Mouse (Mus musculus): ENCODE data around the gene Cyp4f14.
"Not testable (repeated sequence)": the region's sequence is repeated elsewhere in the genome, so short reads cannot be mapped to it uniquely, and the experiment has no call there.

Cyp4f14 gene

GRCm38 (mm10) chr17:32893901-32894300 lies 23.2 kb downstream of the Cyp4f14 start:
- no peak for DNase-seq (ENCODE audit: low spot score in 2 of 2)

- peak; percentile 69 to 82 for DNase-seq (ENCODE audit: low spot score in 2 of 2)
Observed at GRCm38 (mm10) chr17:32891239-32892180, 25.6 kb downstream of the Cyp4f14 start, which contains the start of gene Zfp870. TSS of gene Zfp870 (minus strand) at chr17:32891642.

GRCm38 (mm10) chr17:32890852-32891238 lies 26.3 kb downstream of the Cyp4f14 start:
- no peak for DNase-seq (ENCODE audit: low spot score in 2 of 2)

- DNase-seq (ENCODE audit: low spot score in 2 of 2) = no peak
Observed at GRCm38 (mm10) chr17:32889611-32890010, 27.5 kb downstream of the Cyp4f14 start.

- DNase-seq (ENCODE audit: low spot score in 2 of 2) = no peak
Observed at GRCm38 (mm10) chr17:32880320-32881218, 36.6 kb downstream of the Cyp4f14 start.

- DNase-seq (ENCODE audit: low spot score in 2 of 2) = no peak
Observed at GRCm38 (mm10) chr17:32878773-32879172, 38.4 kb downstream of the Cyp4f14 start.

- DNase-seq (ENCODE audit: low spot score in 2 of 2) = no peak
Observed at GRCm38 (mm10) chr17:32877471-32878171, 39.5 kb downstream of the Cyp4f14 start.

GRCm38 (mm10) chr17:32872696-32873095 lies 44.4 kb downstream of the Cyp4f14 start:
- DNase-seq (ENCODE audit: low spot score in 2 of 2) = no peak

- no peak for DNase-seq (ENCODE audit: low spot score in 2 of 2)
Observed at GRCm38 (mm10) chr17:32872091-32872490, 45.1 kb downstream of the Cyp4f14 start.

GRCm38 (mm10) chr17:32871483-32871882 lies 45.7 kb downstream of the Cyp4f14 start:
- no peak for DNase-seq (ENCODE audit: low spot score in 2 of 2)

- not testable (repeated sequence) for DNase-seq (ENCODE audit: low spot score in 2 of 2)
Observed at GRCm38 (mm10) chr17:32867266-32867665, 49.9 kb downstream of the Cyp4f14 start.

- not testable (repeated sequence) for DNase-seq (ENCODE audit: low spot score in 2 of 2)
Observed at GRCm38 (mm10) chr17:32856713-32857112, 60.4 kb downstream of the Cyp4f14 start.

Data from frontal cortex, postnatal 25 days (tissue).